Mouse (Mus musculus): ENCODE results near the gene Umad1. TPM values are rescaled to one million over a fixed set of nuclear protein-coding genes. Genes with fewer than 3 reads are reported as not detected.
"Not testable (repeated sequence)": the region's sequence is repeated elsewhere in the genome, so short reads cannot be mapped to it uniquely, and the experiment has no call there.

Gene Umad1
- polyA plus RNA-seq, 1 experiment from 2014 or later = 22.0 TPM

GRCm38 (mm10) chr6:8285401-8285960 lies 26.4 kb downstream of the Umad1 start:
- Histone ChIP-seq H3K27me3 (ENCODE audit: low read depth, poor library complexity, severe bottlenecking) (no peaks in the 10 kb centered on the region), H3K27ac (replicated peaks) (no peak overlapping the region), H3K36me3 (no peaks in the 10 kb centered on the region), H3K9me3 (replicated peaks) (no peaks in the 10 kb centered on the region), H3K4me1 (no peaks in the 10 kb centered on the region), H3K4me3 (no peak overlapping the region)
- 95% methylated on average over 3 of the region's 3 CpGs for whole genome bisulfite sequencing
- DNase-seq (ENCODE audit: low spot score) = no peak

DNA sequence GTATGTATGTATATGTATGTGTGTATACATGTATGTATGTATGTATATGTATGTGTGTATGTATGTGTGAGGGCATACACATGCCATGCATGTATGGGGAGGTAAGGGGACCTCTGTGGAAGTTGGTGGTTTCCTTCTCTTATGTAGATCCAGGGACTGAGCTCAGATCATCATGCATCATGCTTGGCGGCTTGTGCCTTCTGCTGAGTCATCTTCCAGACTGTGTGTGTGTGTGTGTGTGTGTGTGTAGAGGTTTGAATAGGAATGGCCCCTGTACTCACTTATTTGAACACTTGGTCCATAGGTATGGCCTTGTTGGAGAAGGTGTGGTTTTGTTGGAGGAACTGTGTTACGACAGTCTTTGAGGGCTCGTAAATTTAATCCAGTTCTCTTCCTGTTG lies 27.1 kb downstream of the Umad1 start:
- Histone ChIP-seq H3K36me3 (no peaks in the 10 kb centered on the region), H3K4me1 (no peaks in the 10 kb centered on the region)
- 90% methylated on average over 3 of the region's 3 CpGs for WGBS

GRCm38 (mm10) chr6:8288755-8289580 lies 29.9 kb downstream of the Umad1 start:
- WGBS = 92% methylated on average over 4 of the region's 4 CpGs
- H3K36me3 ChIP-seq = 0 out of 2 replicates have a peak, but pooled peaks cover 3% of the 10 kb centered on the region
- H3K27me3 ChIP-seq (ENCODE audit: low read depth, poor library complexity, severe bottlenecking) = no peaks in the 10 kb centered on the region
- no peaks in the 10 kb centered on the region for H3K9me3 ChIP-seq (replicated peaks)
- H3K4me1 ChIP-seq = peaks cover 2% of the 10 kb centered on the region; the same call in 1 of the 2 replicates
- H3K27ac ChIP-seq (replicated peaks) = no peak overlapping the region
- H3K4me3 ChIP-seq = no peak overlapping the region
- no peak for DNase-seq (ENCODE audit: low spot score)

More for the DNA sequence above, 27.1 kb downstream of the Umad1 start:
- H3K27me3 ChIP-seq (ENCODE audit: low read depth, poor library complexity, severe bottlenecking) = no peaks in the 10 kb centered on the region
- no peak overlapping the region for H3K27ac ChIP-seq (replicated peaks)
- H3K9me3 ChIP-seq (replicated peaks) = no peaks in the 10 kb centered on the region
- DNase-seq (ENCODE audit: low spot score) = no peak
- H3K4me3 ChIP-seq = no peak overlapping the region

- DNase-seq (ENCODE audit: low spot score) = no peak
- H3K4me1 ChIP-seq = peaks cover 6% of the 10 kb centered on the region; the same call in 1 of the 2 replicates
- H3K9me3 ChIP-seq (replicated peaks) = no peaks in the 10 kb centered on the region
- H3K4me3 ChIP-seq = no peak overlapping the region
- no peak overlapping the region for H3K27ac ChIP-seq (replicated peaks)
- 0 out of 2 replicates have a peak, but pooled peaks cover 3% of the 10 kb centered on the region for H3K36me3 ChIP-seq
- no peaks in the 10 kb centered on the region for H3K27me3 ChIP-seq (ENCODE audit: low read depth, poor library complexity, severe bottlenecking)
- WGBS = 85% methylated on average over 4 of the region's 4 CpGs
These were observed 35.1 kb downstream of the Umad1 start for GRCm38 (mm10) chr6:8294048-8294784.

- WGBS = 87% methylated on average over 6 of the region's 6 CpGs
These were observed 40.2 kb downstream of the Umad1 start for GRCm38 (mm10) chr6:8299066-8299863.

GRCm38 (mm10) chr6:8307878-8308775 lies 49.0 kb downstream of the Umad1 start:
- H3K4me1 ChIP-seq = no peaks in the 10 kb centered on the region
- H3K27ac ChIP-seq (replicated peaks) = no peak overlapping the region
- no peaks in the 10 kb centered on the region for H3K9me3 ChIP-seq (replicated peaks)
- DNase-seq (ENCODE audit: low spot score) = no peak
- no peak overlapping the region for H3K4me3 ChIP-seq
- H3K36me3 ChIP-seq = no peaks in the 10 kb centered on the region
- no peaks in the 10 kb centered on the region for H3K27me3 ChIP-seq (ENCODE audit: low read depth, poor library complexity, severe bottlenecking)
- WGBS = 89% methylated on average over 6 of the region's 6 CpGs

More at GRCm38 (mm10) chr6:8299066-8299863, 40.2 kb downstream of the Umad1 start:
- Histone ChIP-seq H3K9me3 (replicated peaks) (0 out of 2 replicates have a peak, but pooled peaks cover 2% of the 10 kb centered on the region), H3K4me3 (no peak overlapping the region), H3K4me1 (peaks cover under 1% of the 10 kb centered on the region; the same call in 1 of the 2 replicates), H3K36me3 (0 out of 2 replicates have a peak, but pooled peaks cover 4% of the 10 kb centered on the region), H3K27ac (replicated peaks) (no peak overlapping the region), H3K27me3 (ENCODE audit: low read depth, poor library complexity, severe bottlenecking) (no peaks in the 10 kb centered on the region)
- no peak for DNase-seq (ENCODE audit: low spot score)

DNA sequence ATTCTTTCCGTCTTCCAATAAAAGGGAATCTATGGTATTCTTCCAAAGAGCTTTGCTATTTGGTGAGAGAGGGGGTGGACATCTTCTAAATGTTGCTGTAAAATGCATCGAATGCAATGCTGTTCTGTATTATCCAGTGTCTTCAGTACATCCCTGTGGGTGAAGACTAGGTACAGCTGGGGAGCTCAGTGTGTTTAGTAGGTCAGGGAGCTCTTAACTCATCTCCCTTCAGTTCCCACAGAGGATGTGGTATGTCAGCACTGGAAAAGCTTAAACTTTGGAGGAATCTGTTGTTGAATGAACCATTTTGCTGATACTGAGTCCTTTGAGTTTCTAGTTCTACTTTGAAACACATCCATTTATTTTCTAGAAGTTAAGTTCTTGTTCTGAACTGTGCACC lies 53.5 kb downstream of the Umad1 start:
- Histone ChIP-seq H3K4me3 (no peak overlapping the region), H3K4me1 (no peaks in the 10 kb centered on the region), H3K27ac (replicated peaks) (no peak overlapping the region), H3K27me3 (ENCODE audit: low read depth, poor library complexity, severe bottlenecking) (no peaks in the 10 kb centered on the region), H3K9me3 (replicated peaks) (no peaks in the 10 kb centered on the region), H3K36me3 (no peaks in the 10 kb centered on the region)
- WGBS = 92% methylated on average over 2 of the region's 2 CpGs
- DNase-seq (ENCODE audit: low spot score) = no peak

GRCm38 (mm10) chr6:8316201-8316600 lies 57.1 kb downstream of the Umad1 start:
- DNase-seq (ENCODE audit: low spot score) = no peak
- Histone ChIP-seq H3K4me1 (no peaks in the 10 kb centered on the region), H3K9me3 (replicated peaks) (no peaks in the 10 kb centered on the region), H3K4me3 (no peak overlapping the region), H3K27me3 (ENCODE audit: low read depth, poor library complexity, severe bottlenecking) (no peaks in the 10 kb centered on the region), H3K27ac (replicated peaks) (no peak overlapping the region), H3K36me3 (no peaks in the 10 kb centered on the region)

DNA sequence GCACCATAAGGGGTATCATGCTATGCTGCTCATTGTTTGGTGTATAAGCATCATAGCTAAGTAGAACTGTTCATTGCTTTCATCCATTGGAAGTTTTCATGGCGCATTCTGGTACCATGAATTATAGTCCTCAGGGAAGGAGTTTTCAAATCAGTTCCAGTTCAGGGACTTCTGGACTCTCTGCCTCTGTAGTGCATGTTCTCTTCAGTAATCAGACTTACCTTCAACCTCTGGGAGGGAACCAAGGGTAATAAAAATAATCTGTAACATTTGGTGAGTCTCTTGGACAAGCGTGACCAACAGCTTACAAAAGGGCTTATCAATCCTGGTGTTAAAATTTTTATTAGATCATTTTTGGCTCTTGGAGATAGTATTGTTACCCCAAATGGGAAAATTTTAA lies 60.5 kb downstream of the Umad1 start:
- Histone ChIP-seq H3K36me3 (no peaks in the 10 kb centered on the region), H3K27me3 (ENCODE audit: low read depth, poor library complexity, severe bottlenecking) (no peaks in the 10 kb centered on the region), H3K9me3 (replicated peaks) (no peaks in the 10 kb centered on the region), H3K4me1 (no peaks in the 10 kb centered on the region), H3K4me3 (no peak overlapping the region), H3K27ac (replicated peaks) (no peak overlapping the region)
- DNase-seq (ENCODE audit: low spot score) = no peak
- 95% methylated on average over 2 of the region's 2 CpGs for WGBS

DNA sequence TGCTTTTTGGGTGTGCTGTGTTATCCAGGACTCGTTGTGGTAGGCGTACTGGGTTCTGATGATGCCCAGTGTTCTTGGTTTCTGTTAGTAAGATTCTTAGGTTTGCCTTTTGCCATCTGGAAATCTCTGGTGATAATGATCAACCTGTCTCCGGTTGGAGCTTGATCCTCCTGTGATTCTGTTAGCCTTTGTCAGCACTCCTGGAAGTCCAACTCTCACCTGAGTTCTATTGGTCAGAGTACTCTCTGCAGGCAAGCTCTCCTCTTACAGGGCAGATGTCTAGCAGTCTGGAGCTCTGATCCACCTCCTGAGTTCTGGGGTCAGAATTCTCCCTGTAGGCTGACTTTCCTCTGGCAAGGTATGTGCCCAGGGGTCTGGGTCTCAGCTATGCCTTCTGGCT lies 72.4 kb downstream of the Umad1 start:
- H3K4me1 ChIP-seq; H3K27me3 ChIP-seq (ENCODE audit: low read depth, poor library complexity, severe bottlenecking); DNase-seq (ENCODE audit: low spot score); H3K27ac ChIP-seq (replicated peaks); H3K4me3 ChIP-seq; H3K36me3 ChIP-seq: not testable (repeated sequence)
- 82% methylated on average over 3 of the region's 3 CpGs for WGBS
- peaks cover 10% of the 10 kb centered on the region; the same call in 1 of the 2 replicates for H3K9me3 ChIP-seq (replicated peaks)

DNA sequence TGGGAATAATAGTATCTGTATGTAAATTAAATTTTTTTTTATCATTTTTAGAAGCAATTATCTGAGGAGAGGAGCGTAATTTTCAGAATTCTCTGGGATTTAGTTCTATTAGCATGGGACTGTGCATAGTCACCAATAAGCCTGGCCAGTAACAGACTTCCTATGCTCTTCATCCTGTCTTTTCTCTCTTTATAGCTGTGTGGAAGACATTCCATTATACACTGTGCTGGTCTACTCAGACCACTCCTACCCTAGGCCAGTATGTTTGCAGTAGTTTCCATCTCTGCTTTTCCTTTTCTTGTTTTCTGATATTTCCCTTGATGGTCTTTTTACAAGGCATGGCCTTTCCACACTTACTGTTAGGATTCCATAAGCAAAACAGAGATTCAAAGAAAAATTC lies 74.3 kb downstream of the Umad1 start:
- WGBS = 90% methylated on average over 1 of the region's 1 CpGs
- no peaks in the 10 kb centered on the region for H3K4me1 ChIP-seq
- H3K27me3 ChIP-seq (ENCODE audit: low read depth, poor library complexity, severe bottlenecking) = no peaks in the 10 kb centered on the region
- no peaks in the 10 kb centered on the region for H3K36me3 ChIP-seq
- H3K9me3 ChIP-seq (replicated peaks) = peaks cover 10% of the 10 kb centered on the region; the same call in 1 of the 2 replicates
- H3K27ac ChIP-seq (replicated peaks) = no peak overlapping the region
- DNase-seq (ENCODE audit: low spot score) = no peak
- H3K4me3 ChIP-seq = no peak overlapping the region
